Mouse (Mus musculus): ENCODE measurements around the gene Ranbp1.
"Not testable (repeated sequence)": the region's sequence is repeated elsewhere in the genome, so short reads cannot be mapped to it uniquely, and the experiment has no call there.

The Ranbp1 gene

DNA sequence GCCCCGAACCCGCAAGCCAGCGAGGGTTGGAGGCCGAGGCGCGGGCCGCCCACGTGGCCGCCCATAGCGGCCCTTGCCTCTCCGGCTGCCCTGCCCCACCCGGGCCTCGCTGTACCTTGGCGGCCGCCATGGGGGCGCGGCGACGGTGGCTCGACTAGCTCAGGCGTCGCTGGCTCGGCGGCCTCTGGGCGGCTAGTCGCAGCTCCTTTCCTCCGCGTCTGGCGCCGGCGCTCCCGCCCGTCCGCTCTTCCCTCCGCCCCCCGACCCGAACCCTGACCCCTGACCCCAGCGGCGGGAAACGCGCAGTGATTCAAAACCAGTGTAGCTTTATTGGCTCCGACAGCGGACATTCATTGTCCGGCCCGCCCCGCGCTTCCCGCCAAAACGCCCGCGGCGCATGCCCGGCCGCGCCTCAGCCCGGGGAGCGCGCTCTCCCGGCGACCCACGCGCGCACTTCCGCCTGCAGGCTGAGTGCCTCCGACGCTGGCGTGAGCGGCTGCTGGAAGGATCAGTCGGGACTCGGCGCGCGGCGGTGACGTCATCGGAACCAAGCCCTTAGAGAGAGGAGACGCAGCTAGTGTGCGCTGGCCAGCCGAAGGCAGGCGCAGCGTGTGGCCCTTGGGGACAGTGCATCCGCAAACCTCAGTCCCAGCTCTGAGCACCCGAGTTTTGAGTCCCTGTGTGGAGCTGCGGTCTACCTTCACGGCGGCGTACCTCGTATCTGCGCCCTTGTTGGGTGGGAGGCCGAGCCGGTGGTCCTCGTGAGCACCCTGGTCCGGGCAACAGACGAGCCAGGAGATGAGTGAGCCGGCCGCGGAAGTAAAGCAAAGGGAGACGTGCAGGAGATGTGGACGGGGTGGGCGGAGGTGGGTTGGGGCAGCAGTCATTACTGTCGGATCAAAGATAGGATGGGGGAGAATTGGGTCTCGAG lies at the start of gene Ranbp1, which contains the start of gene Trmt2a:
Gene Ranbp1, minus strand, starts transcription at position 300 of the 931 bp plus-strand sequence.
Gene Trmt2a, plus strand, starts transcription at position 247 of the 931 bp plus-strand sequence.
- DNase-seq (ENCODE audit: low spot score in 2 of 2): peak; percentile 97 to 98

DNA sequence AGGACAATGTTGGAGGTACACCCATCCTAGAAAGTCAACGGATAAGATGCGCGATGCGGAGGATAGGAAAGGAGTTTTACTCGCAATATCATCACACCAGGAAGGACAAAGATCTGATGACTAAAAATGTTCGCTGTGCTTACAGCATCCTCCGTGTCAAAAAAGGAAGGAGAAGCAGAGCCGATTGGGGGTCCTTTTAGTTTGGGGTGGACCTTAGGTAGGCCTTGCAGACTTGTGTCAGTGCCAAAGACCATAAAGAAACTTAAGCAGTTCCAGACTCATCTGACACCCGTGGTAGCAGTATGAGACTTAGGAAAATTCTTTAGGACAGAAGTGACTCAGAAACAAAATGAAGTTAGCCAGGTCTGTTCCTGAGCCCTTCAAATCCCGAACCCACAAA lies 41.1 kb upstream of the Ranbp1 start:
- not testable (repeated sequence) for DNase-seq (ENCODE audit: low spot score in 2 of 2)

DNA sequence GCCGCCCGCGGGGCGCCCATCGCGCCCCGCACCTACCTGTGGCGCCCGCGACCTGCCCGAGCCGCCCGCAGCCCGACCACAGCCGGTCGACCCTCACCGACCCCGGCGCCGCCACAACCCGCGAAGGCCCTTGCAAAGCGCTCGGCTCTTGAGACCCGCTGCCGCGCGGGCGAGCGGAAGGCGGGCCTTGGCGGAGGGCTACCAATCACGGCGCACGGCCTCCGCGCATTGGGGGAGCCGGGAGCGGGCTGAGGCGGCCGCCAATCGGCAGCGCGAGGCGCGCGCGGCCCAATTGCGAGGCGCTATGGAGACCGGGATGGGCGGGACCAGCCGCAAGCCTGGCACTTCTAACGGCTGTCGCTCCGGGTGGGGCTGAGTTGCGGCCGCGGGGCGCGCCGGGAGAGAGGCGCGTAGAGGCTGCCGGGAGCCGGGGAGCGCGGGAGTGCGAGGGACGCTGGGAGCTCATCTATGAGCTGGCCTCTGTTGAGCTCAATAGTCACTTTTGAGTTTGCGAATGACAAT lies 40.6 kb upstream of the Ranbp1 start, which contains the start of gene Dgcr8:
Gene Dgcr8, minus strand, starts transcription at position 180 of the 522 bp plus-strand sequence.
- DNase-seq (ENCODE audit: low spot score in 2 of 2): peak; percentile 96 to 98

DNA sequence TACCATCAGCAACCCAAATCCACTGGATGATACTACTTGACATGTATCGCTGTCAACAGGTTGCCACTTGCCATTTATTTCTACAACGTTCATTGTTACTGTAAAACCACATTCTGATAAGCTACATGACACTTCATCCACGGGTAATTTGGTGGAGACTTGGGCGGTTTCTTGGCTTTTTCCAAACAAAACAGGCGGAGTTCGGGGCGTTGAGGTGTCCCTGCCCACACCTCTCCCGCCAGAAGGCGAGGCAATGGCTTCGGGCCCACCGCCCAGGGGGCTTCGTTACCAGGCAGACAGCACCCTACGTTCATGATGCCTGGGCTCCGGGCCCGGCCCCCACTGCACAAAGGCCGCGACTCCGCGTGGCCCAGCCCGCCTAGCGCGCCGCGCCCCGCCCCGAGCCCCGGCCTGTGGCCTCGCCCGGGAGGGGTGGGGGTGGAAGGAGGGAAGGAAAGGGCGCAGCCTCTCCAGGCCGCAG lies 40.1 kb upstream of the Ranbp1 start:
- DNase-seq (ENCODE audit: low spot score in 2 of 2): peak in 1 of 2 experiments; percentile 43

DNA sequence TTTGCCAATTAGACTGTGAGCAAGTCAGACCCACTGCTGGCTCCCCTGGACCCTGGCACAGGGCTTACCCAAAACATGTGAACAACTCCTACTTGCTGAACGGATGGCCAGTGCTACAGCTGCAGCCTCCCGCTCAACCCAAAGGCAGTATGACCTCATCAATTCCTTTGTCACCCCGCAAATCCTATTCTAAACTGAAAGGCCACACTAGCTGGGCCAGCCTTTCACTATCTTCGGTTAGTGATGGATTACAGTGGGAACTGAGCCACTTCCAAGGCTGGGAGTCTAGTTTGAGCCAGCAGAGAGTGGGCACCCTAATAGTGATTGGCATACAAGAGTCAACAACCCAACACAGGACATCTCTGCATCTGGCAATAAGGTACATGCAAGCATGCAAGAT lies 39.6 kb upstream of the Ranbp1 start:
- DNase-seq (ENCODE audit: low spot score in 2 of 2): no peak

- DNase-seq (ENCODE audit: low spot score in 2 of 2): no peak
These were observed 26.6 kb upstream of the Ranbp1 start for GRCm38 (mm10) chr16:18275166-18275565.

- no peak for DNase-seq (ENCODE audit: low spot score in 2 of 2)
These were observed 19.6 kb upstream of the Ranbp1 start for GRCm38 (mm10) chr16:18268182-18268581.

DNA sequence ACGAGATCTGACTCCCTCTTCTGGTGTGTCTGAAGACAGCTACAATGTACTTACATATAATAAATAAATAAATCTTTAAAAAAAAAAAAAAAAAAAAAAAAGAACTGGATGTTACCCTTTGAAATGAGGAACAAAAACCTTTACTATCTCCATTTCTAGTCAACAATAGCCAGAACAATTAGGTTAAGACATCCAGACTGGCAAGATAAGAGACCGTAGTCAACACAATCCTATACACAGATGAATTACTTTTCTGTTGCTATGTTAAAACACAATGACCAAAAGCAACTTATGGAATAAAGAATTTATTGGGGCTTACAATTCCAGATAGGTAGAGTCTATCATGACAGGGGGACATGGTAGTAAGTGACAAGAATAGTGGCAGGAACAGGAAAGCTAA lies 16.5 kb upstream of the Ranbp1 start:
- no peak for DNase-seq (ENCODE audit: low spot score in 2 of 2)

DNA sequence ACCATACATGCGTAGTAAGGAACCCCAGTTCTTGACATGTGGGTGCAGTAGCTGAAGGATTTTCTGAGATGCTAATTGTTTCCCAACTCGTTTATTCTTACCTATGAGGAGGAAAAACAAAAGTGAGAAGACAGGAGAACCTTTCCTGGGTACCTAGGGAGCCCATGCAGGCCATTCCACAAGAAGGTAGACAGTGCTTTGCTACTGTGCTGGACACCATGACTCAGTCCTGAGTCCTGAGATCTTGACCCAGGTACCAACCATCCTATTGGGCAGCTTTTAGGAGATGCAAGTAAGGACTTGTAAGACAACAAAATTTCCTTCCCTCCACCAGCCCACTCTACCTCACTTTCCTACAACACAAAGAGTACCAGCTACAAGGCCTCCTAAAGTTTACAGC lies 9.7 kb upstream of the Ranbp1 start, which contains the start of gene Gm49776:
Gene Gm49776, minus strand, starts transcription at position 101 of the 400 bp plus-strand sequence.
- no peak for DNase-seq (ENCODE audit: low spot score in 2 of 2)

- no peak for DNase-seq (ENCODE audit: low spot score in 2 of 2)
These were observed 5.3 kb upstream of the Ranbp1 start for GRCm38 (mm10) chr16:18253866-18254265.

DNA sequence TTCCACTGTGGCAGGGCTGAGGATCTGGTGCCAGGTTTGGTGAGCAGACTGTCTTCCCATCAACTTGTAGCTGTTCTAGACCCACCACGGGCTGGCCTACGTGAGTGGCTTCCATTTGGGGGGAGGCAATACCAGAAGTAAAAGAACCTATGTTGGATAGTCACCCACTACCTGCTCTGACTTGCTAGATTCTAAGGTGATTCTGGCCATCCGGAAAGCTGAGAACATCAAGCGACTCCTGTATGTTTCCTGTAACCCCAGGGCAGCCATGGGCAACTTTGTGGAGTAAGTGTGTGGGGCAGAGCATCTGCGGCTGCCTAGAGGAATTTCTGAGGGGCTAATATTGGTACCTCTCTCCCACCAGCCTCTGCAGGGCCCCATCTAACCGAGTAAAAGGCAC lies 4.2 kb upstream of the Ranbp1 start:
- DNase-seq (ENCODE audit: low spot score in 2 of 2): no peak

DNA sequence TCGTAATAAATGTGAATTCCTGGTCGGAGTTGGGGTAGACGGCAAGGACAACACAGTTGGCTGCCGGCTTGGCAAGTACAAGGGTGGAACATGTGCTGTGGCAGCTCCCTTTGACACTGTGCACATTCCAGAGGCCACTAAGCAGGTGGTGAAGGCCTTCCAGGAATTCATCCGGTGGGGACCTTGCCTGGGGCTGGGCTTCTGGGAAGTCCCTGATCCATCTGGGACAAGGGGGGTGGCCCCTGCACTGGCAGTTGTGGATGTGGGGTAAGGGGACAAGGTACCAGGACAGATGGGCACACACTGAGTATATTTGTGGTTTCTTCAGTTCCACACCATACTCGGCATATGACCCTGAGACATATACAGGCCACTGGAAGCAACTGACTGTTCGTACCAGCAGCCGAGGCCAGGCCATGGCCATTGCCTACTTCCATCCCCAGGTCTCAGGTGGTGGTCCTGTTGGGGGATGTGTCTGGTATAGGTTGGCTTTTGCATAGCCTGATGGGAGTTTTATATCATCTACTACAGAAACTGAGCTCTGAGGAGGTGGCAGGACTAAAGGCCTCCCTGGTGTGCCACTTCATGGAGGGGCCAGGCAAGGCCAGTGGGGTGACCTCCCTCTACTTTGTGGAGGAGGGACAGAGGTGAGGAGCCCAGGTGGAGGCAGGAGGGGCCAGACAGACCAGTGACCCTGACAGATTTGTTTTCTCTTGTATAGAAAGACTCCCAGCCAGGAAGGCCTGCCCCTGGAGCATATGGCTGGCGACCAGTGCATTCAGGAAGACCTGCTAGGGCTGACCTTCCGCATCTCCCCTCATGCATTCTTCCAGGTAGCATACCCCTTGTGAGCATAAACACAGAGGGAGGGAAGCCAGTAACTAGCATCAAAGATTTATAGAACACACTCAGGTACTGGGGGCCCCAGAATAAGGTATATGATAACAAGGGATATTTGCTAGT lies 2.6 kb upstream of the Ranbp1 start:
- DNase-seq (ENCODE audit: low spot score in 2 of 2): no peak

GRCm38 (mm10) chr16:18250231-18250630 lies 1.7 kb upstream of the Ranbp1 start:
- no peak for DNase-seq (ENCODE audit: low spot score in 2 of 2)

DNA sequence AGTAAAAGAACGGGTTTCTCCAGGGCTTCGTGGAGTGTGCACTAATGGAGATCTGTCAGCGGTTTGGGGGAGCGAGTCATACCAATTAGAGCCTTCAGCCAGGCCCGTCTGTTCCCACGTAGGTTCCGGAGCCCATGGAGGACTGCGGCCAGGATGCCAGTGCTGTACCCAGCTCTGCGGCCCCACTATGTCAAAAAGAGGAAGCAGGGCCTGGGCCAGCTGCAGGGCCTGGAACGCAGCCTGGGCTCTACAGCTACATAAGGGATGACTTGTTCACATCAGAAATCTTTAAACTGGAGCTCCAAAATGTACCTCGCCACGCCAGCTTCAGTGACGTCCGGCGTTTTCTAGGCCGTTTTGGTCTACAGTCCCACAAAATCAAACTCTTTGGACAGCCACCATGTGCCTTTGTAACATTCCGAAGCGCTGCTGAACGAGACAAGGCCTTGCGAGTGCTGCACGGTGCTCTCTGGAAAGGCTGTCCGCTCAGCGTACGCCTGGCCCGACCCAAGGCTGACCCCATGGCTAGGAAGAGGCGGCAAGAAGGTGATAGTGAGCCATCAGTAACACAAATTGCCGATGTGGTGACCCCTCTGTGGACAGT lies 934 bp upstream of the Ranbp1 start:
- DNase-seq (ENCODE audit: low spot score in 2 of 2): no peak

GRCm38 (mm10) chr16:18247521-18248399 lies 772 bp downstream of the Ranbp1 start:
- DNase-seq (ENCODE audit: low spot score in 2 of 2): no peak

DNA sequence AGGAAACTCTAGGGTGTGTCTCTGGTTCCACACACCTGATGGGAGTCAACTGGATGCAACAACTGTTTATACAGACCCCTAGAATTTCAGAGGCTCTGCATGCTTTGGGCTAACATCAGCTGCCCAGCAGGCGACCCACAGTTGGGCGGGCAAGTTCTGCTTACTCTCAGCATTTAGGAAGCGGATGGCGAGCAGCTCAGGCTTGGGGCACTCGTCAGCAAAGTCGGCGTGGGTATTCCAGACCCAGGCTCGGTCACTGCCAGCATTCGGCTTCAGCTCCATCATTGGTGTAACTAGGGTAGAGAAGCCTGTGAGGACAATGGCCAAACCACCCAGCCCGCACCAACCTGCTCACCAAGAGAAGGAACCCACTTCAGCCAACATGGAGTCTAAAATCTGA lies 7.0 kb downstream of the Ranbp1 start:
- no peak for DNase-seq (ENCODE audit: low spot score in 2 of 2)

DNA sequence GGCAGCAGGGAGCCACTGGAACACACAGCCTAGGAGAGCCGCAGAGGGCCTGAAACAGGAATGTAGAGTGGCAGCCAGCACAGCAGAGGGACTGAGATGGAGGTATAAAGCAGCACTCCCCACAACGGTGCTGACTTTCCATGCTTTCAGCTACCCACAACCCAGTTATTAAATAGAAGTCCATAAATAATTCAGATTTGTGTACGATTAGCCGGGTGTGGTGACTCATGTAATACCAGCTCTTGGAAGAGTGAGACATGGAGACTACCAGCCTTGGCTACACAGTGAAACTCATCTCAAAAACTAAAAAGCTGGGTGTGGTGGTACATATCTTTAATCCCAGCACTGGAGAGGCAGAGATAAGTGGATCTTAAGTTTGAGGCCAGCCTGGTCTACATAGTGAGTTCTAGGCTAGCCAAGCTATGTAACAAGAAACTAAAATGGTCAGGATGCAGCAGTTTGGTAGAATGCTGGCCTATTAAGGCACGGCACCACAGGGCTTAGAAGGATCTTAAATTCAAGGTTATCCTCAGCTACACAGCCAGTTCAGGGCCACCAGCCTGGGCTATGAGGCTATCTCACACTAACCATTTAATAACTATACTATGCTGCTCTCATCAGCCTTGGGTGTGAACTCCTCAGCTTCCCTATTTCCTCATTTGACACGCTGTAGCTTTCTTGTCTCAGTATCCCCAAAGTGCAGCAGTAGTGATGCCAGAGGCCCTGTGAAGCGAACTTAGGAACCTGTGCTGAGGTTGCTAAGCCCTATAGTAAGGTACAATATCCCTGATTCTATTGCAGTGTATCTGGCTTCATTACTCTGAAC lies 11.6 kb downstream of the Ranbp1 start:
- DNase-seq (ENCODE audit: low spot score in 2 of 2): no peak

- DNase-seq (ENCODE audit: low spot score in 2 of 2): peak in 1 of 2 experiments; percentile 71
These were observed 13.0 kb downstream of the Ranbp1 start for GRCm38 (mm10) chr16:18235389-18236065.
